Mouse (Mus musculus): Measurements from ENCODE around the gene Clec4g.

Clec4g gene

GRCm38 (mm10) chr8:3678831-3679230 lies 41.6 kb downstream of the Clec4g start:
- DNase-seq: no peak

GRCm38 (mm10) chr8:3676993-3677579 lies 43.4 kb downstream of the Clec4g start:
- no peak for DNase-seq

GRCm38 (mm10) chr8:3676131-3676992 lies 44.1 kb downstream of the Clec4g start, which contains the start of gene Trappc5:
Gene Trappc5, plus strand, starts transcription at chr8:3676299.
- DNase-seq: peak; percentile 96

GRCm38 (mm10) chr8:3674671-3675070 lies 45.8 kb downstream of the Clec4g start:
- DNase-seq: no peak

- peak; percentile 84 to 87 for DNase-seq
Measured at GRCm38 (mm10) chr8:3671980-3672491, 48.4 kb downstream of the Clec4g start, which contains the start of gene Fcor. Gene Fcor, minus strand, starts transcription at chr8:3672362.

GRCm38 (mm10) chr8:3670388-3670787 lies 50.1 kb downstream of the Clec4g start:
- peak; percentile 59 to 73 for DNase-seq

- peak in 1 of 2 experiments; percentile 43 for DNase-seq
Measured at GRCm38 (mm10) chr8:3665507-3665906, 54.9 kb downstream of the Clec4g start, which contains the start of gene Mcemp1. Gene Mcemp1, plus strand, starts transcription at chr8:3665754.

GRCm38 (mm10) chr8:3664405-3664804 lies 56.0 kb downstream of the Clec4g start:
- peak in 1 of 2 experiments; percentile 24 for DNase-seq

GRCm38 (mm10) chr8:3660889-3661288 lies 59.6 kb downstream of the Clec4g start:
- peak; percentile 32 to 45 for DNase-seq

Data from lung, postnatal 4 days (tissue).